Mouse (Mus musculus): ENCODE data around the gene Fbxl19. TPM values are rescaled to one million over a fixed set of nuclear protein-coding genes. Genes with fewer than 3 reads are reported as not detected.

Gene Fbxl19
- polyA plus RNA-seq, 1 experiment from 2014 or later, result 3.2 TPM

GRCm38 (mm10) chr7:127746494-127747491, 2.5 kb downstream of the Fbxl19 start:
- Histone ChIP-seq H3K9ac (ENCODE audit: low read length) (peak overlapping the region; percentile 85), H3K27me3 (ENCODE audit: control insufficient read depth, insufficient read depth, low read length) (no peaks in the 10 kb centered on the region), H3K9me3 (replicated peaks; ENCODE audit: control insufficient read depth, low read length) (no peaks in the 10 kb centered on the region), H3K4me2 (ENCODE audit: low read depth, low read length) (peak overlapping the region; percentile 80), H3K4me1 (ENCODE audit: control insufficient read depth, insufficient read depth, low read length) (peaks cover 12% of the 10 kb centered on the region), H3K4me3 (replicated peaks; ENCODE audit: low read length) (peak overlapping the region; percentile 81), H3K27ac (ENCODE audit: low read length) (peak overlapping the region; percentile 82), H3K36me3 (ENCODE audit: control insufficient read depth, insufficient read depth, low read length) (peaks cover 18% of the 10 kb centered on the region)
- WGBS, result under 1% methylated on average over 54 of the region's 62 CpGs
- ATAC-seq (ENCODE audit: insufficient read depth, low FRiP score), result peak; percentile 1

DNA sequence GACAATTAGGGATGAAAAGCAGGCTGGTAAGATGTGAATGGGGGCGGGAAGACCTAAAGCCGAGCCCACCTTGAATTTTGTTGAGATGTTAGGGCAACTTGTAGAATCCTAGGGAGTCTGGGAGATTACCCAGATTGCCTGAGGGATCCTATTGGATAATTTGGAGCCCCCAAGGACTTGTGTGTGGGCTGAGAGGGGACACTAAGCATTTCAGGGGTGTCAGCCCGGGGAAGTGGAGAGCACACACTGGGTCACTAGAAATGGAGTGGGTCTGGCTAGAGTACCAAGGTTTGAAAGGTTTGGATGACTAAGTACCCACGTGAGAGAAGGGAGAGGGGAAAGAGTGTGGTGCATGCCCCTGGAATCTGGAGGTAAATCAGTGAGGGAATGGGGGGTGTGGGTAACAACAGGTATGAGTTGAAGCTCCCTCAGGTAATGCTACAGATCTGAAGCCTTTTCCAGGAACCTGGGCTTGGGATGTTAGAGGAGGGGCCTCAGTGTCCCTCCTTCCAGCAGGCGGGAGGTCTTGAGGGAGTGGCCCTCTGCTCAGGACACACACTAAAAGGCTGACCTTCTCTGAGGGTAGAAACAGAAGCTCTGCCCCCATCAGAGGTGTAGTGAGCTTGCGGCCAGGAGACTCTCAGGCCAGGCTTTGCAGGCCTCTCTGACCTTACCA, 3.4 kb downstream of the Fbxl19 start:
- 41% methylated on average over 6 of the region's 6 CpGs for WGBS
- Histone ChIP-seq H3K4me3 (replicated peaks; ENCODE audit: low read length) (peak overlapping the region; percentile 81), H3K27ac (ENCODE audit: low read length) (peak overlapping the region; percentile 82; the same call in 1 of the 2 replicates), H3K27me3 (ENCODE audit: control insufficient read depth, insufficient read depth, low read length) (no peaks in the 10 kb centered on the region), H3K9me3 (replicated peaks; ENCODE audit: control insufficient read depth, low read length) (no peaks in the 10 kb centered on the region), H3K36me3 (ENCODE audit: control insufficient read depth, insufficient read depth, low read length) (peaks cover 24% of the 10 kb centered on the region), H3K4me1 (ENCODE audit: control insufficient read depth, insufficient read depth, low read length) (peaks cover 12% of the 10 kb centered on the region), H3K4me2 (ENCODE audit: low read depth, low read length) (peak overlapping the region; percentile 80), H3K9ac (ENCODE audit: low read length) (peak overlapping the region; percentile 85)
- no peak for ATAC-seq (ENCODE audit: insufficient read depth, low FRiP score)

DNA sequence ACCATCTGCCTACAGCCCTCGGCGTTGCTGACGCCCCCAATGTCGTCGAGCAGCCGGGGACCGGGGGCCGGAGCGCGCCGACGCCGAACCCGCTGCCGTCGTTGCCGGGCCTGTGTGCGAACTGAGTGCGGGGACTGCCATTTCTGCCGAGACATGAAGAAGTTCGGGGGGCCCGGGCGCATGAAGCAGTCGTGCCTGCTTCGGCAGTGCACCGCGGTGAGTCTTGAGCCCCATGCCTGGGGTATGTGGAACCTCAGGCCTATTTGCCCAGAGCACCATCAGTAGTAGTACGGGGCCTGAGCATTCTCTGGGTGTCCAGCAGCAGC, 3.9 kb downstream of the Fbxl19 start:
- H3K4me2 ChIP-seq (ENCODE audit: low read depth, low read length), result no peak overlapping the region
- H3K27ac ChIP-seq (ENCODE audit: low read length), result no peak overlapping the region
- H3K4me1 ChIP-seq (ENCODE audit: control insufficient read depth, insufficient read depth, low read length), result peaks cover 12% of the 10 kb centered on the region
- no peak overlapping the region for H3K4me3 ChIP-seq (replicated peaks; ENCODE audit: low read length)
- no peaks in the 10 kb centered on the region for H3K9me3 ChIP-seq (replicated peaks; ENCODE audit: control insufficient read depth, low read length)
- WGBS, result 90% methylated on average over 28 of the region's 28 CpGs
- H3K9ac ChIP-seq (ENCODE audit: low read length), result no peak overlapping the region
- no peak for ATAC-seq (ENCODE audit: insufficient read depth, low FRiP score)
- H3K27me3 ChIP-seq (ENCODE audit: control insufficient read depth, insufficient read depth, low read length), result no peaks in the 10 kb centered on the region
- H3K36me3 ChIP-seq (ENCODE audit: control insufficient read depth, insufficient read depth, low read length), result peaks cover 24% of the 10 kb centered on the region

GRCm38 (mm10) chr7:127750131-127751127, 6.1 kb downstream of the Fbxl19 start:
- Histone ChIP-seq H3K4me2 (ENCODE audit: low read depth, low read length) (no peak overlapping the region), H3K36me3 (ENCODE audit: control insufficient read depth, insufficient read depth, low read length) (peaks cover 24% of the 10 kb centered on the region), H3K27ac (ENCODE audit: low read length) (no peak overlapping the region), H3K27me3 (ENCODE audit: control insufficient read depth, insufficient read depth, low read length) (no peaks in the 10 kb centered on the region), H3K9me3 (replicated peaks; ENCODE audit: control insufficient read depth, low read length) (no peaks in the 10 kb centered on the region), H3K9ac (ENCODE audit: low read length) (no peak overlapping the region), H3K4me1 (ENCODE audit: control insufficient read depth, insufficient read depth, low read length) (peaks cover 6% of the 10 kb centered on the region), H3K4me3 (replicated peaks; ENCODE audit: low read length) (no peak overlapping the region)
- no peak for ATAC-seq (ENCODE audit: insufficient read depth, low FRiP score)
- WGBS, result 82% methylated on average over 19 of the region's 19 CpGs

DNA sequence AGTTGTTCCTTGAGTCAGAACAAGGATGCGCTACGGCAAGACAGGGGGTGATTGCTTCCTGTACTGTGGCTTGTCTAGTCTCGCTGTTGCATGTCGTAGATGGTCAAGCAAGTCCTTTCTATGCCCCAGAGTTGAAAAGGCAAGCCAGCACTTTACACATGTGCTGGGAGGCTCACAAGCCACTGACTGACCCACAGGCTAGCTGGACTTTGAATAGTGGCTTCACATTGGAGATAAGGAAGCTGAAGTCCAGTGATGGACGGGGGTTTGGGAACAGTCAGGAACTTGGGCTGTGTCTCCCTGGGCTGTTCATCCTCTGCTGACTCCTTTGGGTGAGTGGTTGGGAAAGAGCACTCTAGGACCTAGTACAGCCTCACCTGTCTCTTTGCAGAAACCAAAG, 7.3 kb downstream of the Fbxl19 start:
- Histone ChIP-seq H3K9ac (ENCODE audit: low read length) (no peak overlapping the region), H3K36me3 (ENCODE audit: control insufficient read depth, insufficient read depth, low read length) (peaks cover 24% of the 10 kb centered on the region), H3K27ac (ENCODE audit: low read length) (no peak overlapping the region), H3K4me3 (replicated peaks; ENCODE audit: low read length) (no peak overlapping the region), H3K27me3 (ENCODE audit: control insufficient read depth, insufficient read depth, low read length) (no peaks in the 10 kb centered on the region), H3K9me3 (replicated peaks; ENCODE audit: control insufficient read depth, low read length) (no peaks in the 10 kb centered on the region), H3K4me1 (ENCODE audit: control insufficient read depth, insufficient read depth, low read length) (peaks cover 6% of the 10 kb centered on the region), H3K4me2 (ENCODE audit: low read depth, low read length) (no peak overlapping the region)
- 90% methylated on average over 5 of the region's 5 CpGs for WGBS
- no peak for ATAC-seq (ENCODE audit: insufficient read depth, low FRiP score)

DNA sequence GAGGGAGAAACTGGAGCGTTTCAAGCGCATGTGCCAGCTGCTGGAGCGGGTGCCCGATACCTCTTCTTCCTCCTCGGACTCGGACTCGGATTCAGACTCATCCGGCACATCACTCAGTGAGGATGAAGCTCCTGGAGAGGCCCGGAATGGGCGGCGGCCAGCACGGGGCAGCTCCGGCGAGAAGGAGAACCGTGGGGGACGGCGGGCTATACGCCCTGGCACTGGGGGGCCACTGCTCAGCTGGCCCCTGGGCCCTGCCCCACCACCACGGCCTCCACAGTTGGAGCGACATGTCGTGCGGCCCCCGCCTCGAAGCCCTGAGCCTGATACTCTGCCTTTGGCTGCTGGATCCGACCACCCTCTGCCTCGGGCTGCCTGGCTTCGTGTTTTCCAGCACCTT, 7.7 kb downstream of the Fbxl19 start:
- ATAC-seq (ENCODE audit: insufficient read depth, low FRiP score), result no peak

GRCm38 (mm10) chr7:127753158-127753557, 8.8 kb downstream of the Fbxl19 start:
- H3K9ac ChIP-seq (ENCODE audit: low read length), result no peak overlapping the region
- H3K9me3 ChIP-seq (replicated peaks; ENCODE audit: control insufficient read depth, low read length), result no peaks in the 10 kb centered on the region
- H3K36me3 ChIP-seq (ENCODE audit: control insufficient read depth, insufficient read depth, low read length), result peaks cover 24% of the 10 kb centered on the region
- 57% methylated on average over 5 of the region's 5 CpGs for WGBS
- no peak overlapping the region for H3K27ac ChIP-seq (ENCODE audit: low read length)
- no peaks in the 10 kb centered on the region for H3K27me3 ChIP-seq (ENCODE audit: control insufficient read depth, insufficient read depth, low read length)
- no peak overlapping the region for H3K4me2 ChIP-seq (ENCODE audit: low read depth, low read length)
- H3K4me1 ChIP-seq (ENCODE audit: control insufficient read depth, insufficient read depth, low read length), result no peaks in the 10 kb centered on the region; the same call in 1 of the 2 replicates
- H3K4me3 ChIP-seq (replicated peaks; ENCODE audit: low read length), result no peak overlapping the region
- no peak for ATAC-seq (ENCODE audit: insufficient read depth, low FRiP score)

More for the DNA sequence above, 7.7 kb downstream of the Fbxl19 start:
- Histone ChIP-seq H3K4me1 (ENCODE audit: control insufficient read depth, insufficient read depth, low read length) (peaks cover 6% of the 10 kb centered on the region), H3K4me3 (replicated peaks; ENCODE audit: low read length) (no peak overlapping the region), H3K27ac (ENCODE audit: low read length) (no peak overlapping the region), H3K36me3 (ENCODE audit: control insufficient read depth, insufficient read depth, low read length) (peaks cover 24% of the 10 kb centered on the region), H3K27me3 (ENCODE audit: control insufficient read depth, insufficient read depth, low read length) (no peaks in the 10 kb centered on the region), H3K9me3 (replicated peaks; ENCODE audit: control insufficient read depth, low read length) (no peaks in the 10 kb centered on the region), H3K4me2 (ENCODE audit: low read depth, low read length) (no peak overlapping the region), H3K9ac (ENCODE audit: low read length) (no peak overlapping the region)
- WGBS, result 90% methylated on average over 27 of the region's 27 CpGs

GRCm38 (mm10) chr7:127753741-127754140, 9.4 kb downstream of the Fbxl19 start:
- H3K36me3 ChIP-seq (ENCODE audit: control insufficient read depth, insufficient read depth, low read length), result peaks cover 24% of the 10 kb centered on the region
- no peak for ATAC-seq (ENCODE audit: insufficient read depth, low FRiP score)
- H3K9me3 ChIP-seq (replicated peaks; ENCODE audit: control insufficient read depth, low read length), result no peaks in the 10 kb centered on the region
- no peaks in the 10 kb centered on the region for H3K27me3 ChIP-seq (ENCODE audit: control insufficient read depth, insufficient read depth, low read length)
- 81% methylated on average over 7 of the region's 7 CpGs for WGBS
- no peaks in the 10 kb centered on the region; the same call in 1 of the 2 replicates for H3K4me1 ChIP-seq (ENCODE audit: control insufficient read depth, insufficient read depth, low read length)
- H3K4me3 ChIP-seq (replicated peaks; ENCODE audit: low read length), result no peak overlapping the region
- no peak overlapping the region for H3K9ac ChIP-seq (ENCODE audit: low read length)
- H3K27ac ChIP-seq (ENCODE audit: low read length), result no peak overlapping the region
- no peak overlapping the region for H3K4me2 ChIP-seq (ENCODE audit: low read depth, low read length)
